Mouse (Mus musculus) embryonic fibroblast, embryonic 13.5 days (primary cell): ENCODE results near the gene Kifc5b. TPM values are rescaled to one million over a fixed set of nuclear protein-coding genes. Genes with fewer than 3 reads are reported as not detected.

Experiments
- H3K27ac ChIP-seq: 2 replicates; pipeline ENCODE4 v1.5.1; 2012; ENCODE audit warnings: low read length, control low read depth, inconsistent platforms; ENCODE audit not compliant: insufficient read depth
- H3K4me1 ChIP-seq: 2 replicates; pipeline ENCODE4 v1.6.1; 2011; ENCODE audit warnings: low read length; ENCODE audit not compliant: control insufficient read depth, insufficient read depth
- H3K4me3 ChIP-seq: 2 replicates; pipeline ENCODE4 v1.5.1; 2011; ENCODE audit warnings: mild to moderate bottlenecking, control low read depth, low read length; ENCODE audit not compliant: insufficient read depth
- CTCF ChIP-seq: IDR thresholded peaks from 2 replicates; pipeline ENCODE4 v1.5.1; 2011; ENCODE audit warnings: mild to moderate bottlenecking, control low read depth, low read length, moderate library complexity, borderline replicate concordance; ENCODE audit not compliant: insufficient read depth
- POLR2A ChIP-seq: IDR thresholded peaks from 2 replicates; pipeline ENCODE4 v1.6.1; 2011; ENCODE audit warnings: low read depth, mild to moderate bottlenecking, control low read depth, low read length, moderate library complexity
- polyA plus RNA-seq: library from polyadenylated mRNA; stranded (reverse); fragments of >200 nt; gene quantifications from 2 replicates; pipeline ENCODE4 v1.2.4, GENCODE M21; 2011; ENCODE audit warnings: low read depth; ENCODE audit not compliant: missing spikeins, insufficient read length

Kifc5b gene
- polyA plus RNA-seq, 1 experiment = 7.2 TPM

DNA sequence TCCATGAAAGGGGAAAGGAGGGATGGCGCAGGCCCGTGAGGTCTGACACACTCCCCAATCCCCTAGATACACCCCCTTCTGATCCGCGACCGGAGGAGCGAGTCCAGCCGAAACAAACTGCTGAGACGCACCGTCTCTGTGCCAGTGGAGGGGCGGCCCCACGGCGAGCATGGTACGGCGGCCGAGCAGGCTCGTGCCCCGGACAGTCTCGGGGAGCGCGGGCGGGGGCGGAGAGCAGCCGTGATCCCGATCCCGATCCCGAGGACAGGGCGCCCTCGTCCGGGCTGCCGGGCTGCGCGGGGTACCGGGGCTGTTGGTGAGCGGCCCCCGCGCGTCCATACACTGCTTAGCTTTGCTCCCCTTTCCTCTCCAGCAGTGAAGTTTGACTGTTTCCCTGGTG, 29.7 kb downstream of the Kifc5b start:
- Histone ChIP-seq H3K27ac (peak overlapping the region; percentile 41; the same call in 1 of the 2 replicates), H3K4me1 (peaks cover 19% of the 10 kb centered on the region), H3K4me3 (peak overlapping the region; percentile 26)
- no peak for TF ChIP-seq CTCF
- TF ChIP-seq POLR2A = peak; percentile 54

DNA sequence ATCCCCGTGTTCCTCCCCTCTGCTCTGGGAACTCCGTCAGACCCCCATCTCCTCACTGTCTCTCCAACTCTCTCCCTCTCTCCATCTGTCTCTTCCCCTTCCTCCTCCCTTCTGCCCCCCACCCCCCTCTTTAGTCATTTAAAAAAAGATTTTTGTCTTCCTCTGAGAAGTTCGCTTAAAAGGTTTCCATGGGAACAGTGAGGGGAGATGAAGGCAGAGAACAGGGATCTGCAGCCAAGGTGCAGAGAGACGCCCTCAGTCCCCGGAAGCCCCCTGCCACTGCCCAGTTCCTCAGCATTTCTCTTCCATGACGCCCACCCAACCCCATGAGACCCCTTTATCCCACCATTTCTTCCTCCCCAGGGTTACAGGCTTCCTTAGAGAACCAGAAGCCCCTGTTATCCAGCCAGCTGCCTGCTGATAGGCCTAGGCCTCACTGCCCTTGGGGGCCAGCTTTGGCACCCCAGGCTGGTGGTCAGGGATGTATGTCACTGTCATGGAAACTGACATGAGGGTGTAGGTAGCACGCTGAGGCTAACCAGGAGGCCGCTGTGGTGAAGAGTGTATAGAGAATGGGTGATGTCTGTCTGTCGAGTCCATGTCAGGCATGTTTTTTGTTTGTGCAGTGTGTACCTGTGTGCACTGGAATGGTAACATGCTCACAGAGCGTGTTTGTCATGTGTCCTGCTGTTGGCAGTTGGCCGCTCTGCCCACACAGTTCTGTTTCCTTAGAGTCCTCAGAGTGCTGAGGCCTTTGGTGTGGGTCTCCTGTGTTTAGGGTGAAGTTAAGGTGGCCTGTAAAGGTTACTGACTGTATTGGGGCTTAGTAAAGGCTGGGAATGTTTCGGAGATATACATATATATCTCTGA, 30.6 kb downstream of the Kifc5b start:
- peaks cover 16% of the 10 kb centered on the region for H3K4me1 ChIP-seq
- peak overlapping the region; percentile 41; the same call in 1 of the 2 replicates for H3K27ac ChIP-seq
- H3K4me3 ChIP-seq = no peak overlapping the region
- TF ChIP-seq CTCF = no peak
- TF ChIP-seq POLR2A = no peak

DNA sequence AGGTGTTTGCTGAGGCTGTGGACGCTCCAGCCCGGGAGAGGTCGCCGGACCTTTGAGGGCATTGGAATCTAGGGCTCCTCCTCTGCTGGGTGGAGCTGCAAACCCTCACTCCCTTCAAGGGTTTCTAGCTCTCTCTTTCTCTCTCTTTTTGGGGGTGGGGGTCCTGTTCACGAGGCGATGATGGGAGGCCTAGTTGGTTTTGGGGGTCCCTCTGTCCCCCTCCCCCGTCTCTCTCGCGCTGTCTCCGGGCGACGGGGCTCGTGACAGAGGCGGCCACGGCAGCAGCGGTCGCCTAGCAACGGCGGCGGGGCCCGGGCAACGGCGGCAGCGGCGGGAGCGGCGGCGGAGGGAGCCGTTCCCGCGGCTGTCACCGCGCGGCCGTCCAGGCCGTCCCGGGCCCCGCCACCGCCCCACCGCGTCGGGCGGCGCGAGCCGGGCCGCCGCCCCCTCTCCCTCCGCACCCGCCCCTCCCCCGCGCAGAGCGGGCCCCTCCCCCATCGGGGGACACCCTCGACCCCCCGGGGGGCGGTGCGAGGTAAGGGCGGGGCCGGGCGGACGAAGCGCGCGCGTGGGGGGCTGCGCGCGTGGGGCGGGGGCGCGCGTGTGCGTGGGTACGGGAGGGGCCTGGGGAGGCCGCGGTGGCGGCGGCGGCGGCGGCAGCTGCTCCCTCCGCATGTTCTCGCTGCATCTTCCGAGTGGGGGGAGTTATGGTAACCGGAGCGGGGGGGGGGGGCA, 31.6 kb downstream of the Kifc5b start:
- H3K4me1 ChIP-seq = peaks cover 20% of the 10 kb centered on the region
- TF ChIP-seq CTCF (no peak), POLR2A (0 out of 2 replicates have a peak, but pooled peaks have one; percentile 13)
- H3K27ac ChIP-seq = peak overlapping the region; percentile 45; the same call in 1 of the 2 replicates
- peak overlapping the region; percentile 84 for H3K4me3 ChIP-seq

DNA sequence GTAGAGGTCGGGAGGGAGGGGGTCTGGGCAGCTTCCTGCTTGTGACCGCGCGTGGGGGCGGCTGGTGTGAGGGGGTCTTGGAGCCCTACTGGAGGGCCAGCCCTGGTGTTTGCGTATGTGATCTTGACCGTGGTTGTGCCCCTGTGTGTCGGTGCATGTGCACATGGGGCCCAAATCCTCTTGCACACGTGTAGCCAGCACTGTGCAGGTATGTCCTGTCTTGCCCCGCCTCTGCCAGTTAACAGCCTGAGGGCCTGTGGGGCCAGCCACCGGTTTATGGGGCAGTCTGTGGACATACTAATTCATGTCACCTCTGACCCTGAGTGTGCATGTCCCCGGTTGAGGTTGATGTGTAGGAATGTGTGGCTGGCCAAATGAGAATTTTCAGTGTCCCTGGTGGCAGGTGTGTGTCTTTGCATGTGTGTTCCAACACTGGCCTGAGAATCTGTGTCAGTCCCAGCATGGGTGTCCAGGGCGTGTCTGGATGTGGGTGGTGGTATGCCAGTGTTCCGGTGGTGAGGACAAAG, 32.2 kb downstream of the Kifc5b start:
- H3K27ac ChIP-seq = no peak overlapping the region
- no peak for TF ChIP-seq CTCF
- no peak for TF ChIP-seq POLR2A
- H3K4me3 ChIP-seq = peak overlapping the region; percentile 3
- peaks cover 23% of the 10 kb centered on the region for H3K4me1 ChIP-seq

DNA sequence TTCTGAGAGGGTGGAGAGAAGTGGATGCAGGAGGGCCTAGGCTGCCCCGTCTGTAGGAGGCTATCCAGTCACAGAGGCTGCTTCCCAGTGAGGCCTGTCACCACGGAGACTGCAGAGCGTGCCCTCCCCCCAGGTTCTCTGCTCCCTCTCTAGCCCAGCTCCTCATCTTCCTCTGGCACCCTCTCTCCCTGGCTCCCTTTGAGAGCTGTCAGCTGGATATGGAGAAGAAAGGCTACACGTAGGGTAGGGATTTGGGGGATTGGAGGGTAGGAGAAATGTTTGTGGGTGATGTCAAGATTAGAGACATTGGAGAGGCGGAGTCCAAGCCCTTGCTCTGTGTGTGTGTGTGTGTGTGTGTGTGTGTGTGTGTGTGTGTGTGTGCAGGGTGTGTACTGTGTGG, 33.0 kb downstream of the Kifc5b start:
- Histone ChIP-seq H3K27ac (no peak overlapping the region), H3K4me3 (no peak overlapping the region), H3K4me1 (peaks cover 24% of the 10 kb centered on the region)
- TF ChIP-seq CTCF (no peak), POLR2A (no peak)

DNA sequence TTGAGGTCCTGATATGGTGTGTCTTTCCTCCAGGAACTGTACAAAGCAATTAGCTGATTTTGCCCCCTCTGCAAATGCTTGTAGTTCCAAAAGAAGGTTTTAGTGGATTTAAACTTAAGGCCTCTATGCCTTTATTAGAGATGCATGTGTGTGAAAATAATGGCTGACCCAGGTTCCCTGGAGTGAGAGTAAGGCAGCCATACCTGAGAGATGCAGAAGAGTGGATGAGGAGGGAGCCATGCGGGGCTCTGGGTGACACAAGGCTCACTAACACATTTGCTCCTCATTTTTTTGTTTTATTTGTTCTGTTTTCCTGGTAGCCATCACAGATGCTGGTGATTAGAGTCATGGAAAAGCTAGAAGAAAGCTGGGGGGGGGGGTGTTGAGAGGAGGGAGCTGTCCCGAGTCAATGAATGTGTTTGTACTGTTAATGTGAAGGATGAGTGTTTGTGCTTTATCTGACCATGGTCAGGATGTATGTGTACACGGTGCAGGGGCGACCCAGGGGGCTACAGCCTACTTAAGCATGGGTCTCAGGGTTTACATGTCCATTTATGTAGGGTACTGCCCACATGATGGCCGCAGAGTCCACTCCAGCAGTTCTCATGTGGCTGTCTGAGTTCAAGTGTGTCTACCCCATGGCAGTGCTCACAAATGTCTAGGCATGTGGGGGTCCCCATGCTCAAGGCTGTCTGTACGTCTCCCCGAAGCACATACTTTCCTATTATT, 33.8 kb downstream of the Kifc5b start:
- Histone ChIP-seq H3K27ac (no peak overlapping the region), H3K4me1 (peaks cover 27% of the 10 kb centered on the region), H3K4me3 (no peak overlapping the region)
- TF ChIP-seq CTCF (no peak), POLR2A (no peak)

DNA sequence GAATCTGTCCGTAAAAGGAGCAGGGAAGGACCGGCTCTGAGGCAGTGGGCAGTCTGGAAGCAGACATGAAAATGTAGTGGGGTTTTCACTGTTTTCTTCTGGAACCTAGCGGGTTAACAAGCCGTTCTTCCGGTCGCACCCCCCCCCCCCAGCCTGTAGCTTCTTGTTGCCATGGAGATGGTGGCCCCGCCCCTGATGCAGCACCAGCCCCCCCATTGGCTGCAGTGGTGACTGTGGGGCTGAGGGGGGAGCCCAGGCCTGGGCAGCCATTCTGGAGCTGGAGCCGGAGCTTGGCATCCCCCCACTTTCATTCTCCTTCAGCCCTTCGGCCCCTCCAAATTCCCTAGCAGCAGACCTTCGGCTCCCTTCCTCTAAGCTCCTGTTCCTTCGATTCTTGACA, 34.5 kb downstream of the Kifc5b start:
- TF ChIP-seq CTCF (no peak), POLR2A (0 out of 2 replicates have a peak, but pooled peaks have one; percentile 20)
- Histone ChIP-seq H3K4me3 (peak overlapping the region; percentile 27; the same call in 1 of the 2 replicates), H3K27ac (no peak overlapping the region), H3K4me1 (peaks cover 27% of the 10 kb centered on the region)

DNA sequence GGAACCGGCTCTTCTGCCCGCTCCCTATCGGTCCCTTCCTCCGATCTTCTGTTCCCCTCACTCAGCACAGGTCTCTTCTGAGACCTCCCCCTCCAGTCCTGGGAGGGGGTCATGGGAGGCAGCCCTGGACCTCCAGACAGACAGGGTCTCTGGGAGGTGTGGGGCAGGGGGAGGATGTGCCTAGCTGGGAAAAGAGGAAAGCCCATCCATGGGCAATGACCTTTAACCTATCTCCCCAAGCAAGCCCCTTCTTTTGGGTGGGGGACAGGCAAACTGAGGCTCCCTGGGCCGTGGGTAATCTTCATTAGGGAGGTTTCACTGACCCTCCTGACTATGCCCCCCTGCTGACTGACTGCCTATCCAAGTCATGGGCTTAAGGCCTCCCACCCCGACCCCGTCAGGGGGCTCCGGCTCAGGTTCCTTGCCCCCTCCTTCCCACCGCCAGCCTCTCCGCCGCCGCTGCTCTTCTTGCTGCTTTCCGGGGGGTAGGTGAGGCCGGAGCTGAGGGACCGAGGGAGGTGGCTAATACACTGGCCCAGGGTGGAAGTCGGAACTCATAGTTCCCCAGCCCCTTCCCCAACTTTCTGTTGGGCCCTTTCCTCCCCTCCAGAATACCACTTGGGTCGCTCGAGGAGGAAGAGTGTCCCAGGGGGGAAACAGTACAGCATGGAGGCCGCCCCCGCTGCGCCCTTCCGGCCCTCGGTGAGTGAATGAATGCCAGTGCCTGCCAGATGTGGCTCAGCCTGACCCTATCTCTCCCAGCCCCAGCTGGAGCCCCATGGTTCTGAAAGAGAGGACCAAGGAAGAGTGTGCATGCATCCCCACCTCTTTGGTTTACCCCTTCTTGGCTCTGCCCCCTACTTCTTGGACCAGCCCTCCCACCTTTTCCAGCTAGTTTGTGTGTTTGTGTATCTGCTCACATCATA, 35.3 kb downstream of the Kifc5b start:
- TF ChIP-seq CTCF (no peak), POLR2A (0 out of 2 replicates have a peak, but pooled peaks have one; percentile 12)
- H3K4me3 ChIP-seq = peak overlapping the region; percentile 27
- H3K27ac ChIP-seq = peak overlapping the region; percentile 27; the same call in 1 of the 2 replicates
- peaks cover 29% of the 10 kb centered on the region for H3K4me1 ChIP-seq

DNA sequence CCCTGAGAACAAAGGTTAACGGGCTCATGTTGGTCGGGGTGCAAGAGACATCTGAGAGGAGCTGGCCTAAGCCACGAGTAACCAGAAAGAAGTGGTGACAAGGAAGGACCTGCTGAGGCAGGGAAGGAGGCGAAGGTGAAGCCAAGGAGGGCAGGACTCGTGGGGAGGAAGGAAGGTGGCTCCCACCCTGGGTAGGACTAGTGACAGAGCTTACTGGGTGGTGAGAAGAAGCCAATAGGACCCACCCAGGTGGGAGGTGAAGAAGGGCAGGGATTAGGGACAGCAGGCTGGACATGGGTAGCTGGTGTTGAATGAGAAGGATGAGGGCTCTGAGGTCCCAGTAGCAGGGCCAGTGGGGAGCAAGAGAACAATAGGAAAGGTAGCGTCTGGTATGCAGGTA, 36.3 kb downstream of the Kifc5b start:
- peak overlapping the region; percentile 27; the same call in 1 of the 2 replicates for H3K27ac ChIP-seq
- no peak for TF ChIP-seq CTCF
- TF ChIP-seq POLR2A = no peak
- H3K4me1 ChIP-seq = peaks cover 25% of the 10 kb centered on the region
- H3K4me3 ChIP-seq = peak overlapping the region; percentile 27
